Mouse (Mus musculus): ENCODE data around the gene Zfp346. TPM values are rescaled to one million over a fixed set of nuclear protein-coding genes. Genes with fewer than 3 reads are reported as not detected.

The Zfp346 gene
- polyA plus RNA-seq, 1 experiment, result not detected

GRCm38 (mm10) chr13:55166806-55167725 lies 62.0 kb downstream of the Zfp346 start:
- H3K4me3 ChIP-seq (ENCODE audit: insufficient read depth, low read depth, low read length), result no peak overlapping the region
- TF ChIP-seq POLR2A (IDR thresholded peaks at IDR 0.05; ENCODE audit: insufficient read depth, low read depth, low read length) (0 out of 2 replicates have a peak, but pooled peaks have one; percentile 13), CTCF (IDR thresholded peaks at IDR 0.05; ENCODE audit: insufficient read depth, low read depth, low read length) (no peak)
- WGBS, result 93% methylated on average over 32 of the region's 32 CpGs
- no peak overlapping the region for H3K27ac ChIP-seq (ENCODE audit: insufficient read depth, low read depth, low read length)
- peaks cover 21% of the 10 kb centered on the region for H3K4me1 ChIP-seq (ENCODE audit: control insufficient read depth, insufficient read depth, low read length)

GRCm38 (mm10) chr13:55167798-55168197 lies 62.7 kb downstream of the Zfp346 start:
- H3K4me1 ChIP-seq (ENCODE audit: control insufficient read depth, insufficient read depth, low read length), result peaks cover 26% of the 10 kb centered on the region
- TF ChIP-seq CTCF (IDR thresholded peaks at IDR 0.05; ENCODE audit: insufficient read depth, low read depth, low read length) (no peak), POLR2A (IDR thresholded peaks at IDR 0.05; ENCODE audit: insufficient read depth, low read depth, low read length) (no peak)
- WGBS, result 88% methylated on average over 11 of the region's 11 CpGs
- H3K4me3 ChIP-seq (ENCODE audit: insufficient read depth, low read depth, low read length), result no peak overlapping the region
- no peak overlapping the region for H3K27ac ChIP-seq (ENCODE audit: insufficient read depth, low read depth, low read length)

- H3K4me1 ChIP-seq (ENCODE audit: control insufficient read depth, insufficient read depth, low read length), result peaks cover 26% of the 10 kb centered on the region
- H3K27ac ChIP-seq (ENCODE audit: insufficient read depth, low read depth, low read length), result no peak overlapping the region
- 81% methylated on average over 5 of the region's 5 CpGs for WGBS
- no peak overlapping the region for H3K4me3 ChIP-seq (ENCODE audit: insufficient read depth, low read depth, low read length)
- TF ChIP-seq POLR2A (IDR thresholded peaks at IDR 0.05; ENCODE audit: insufficient read depth, low read depth, low read length) (no peak), CTCF (IDR thresholded peaks at IDR 0.05; ENCODE audit: insufficient read depth, low read depth, low read length) (no peak)
Measured at GRCm38 (mm10) chr13:55168255-55168654, 63.1 kb downstream of the Zfp346 start.

GRCm38 (mm10) chr13:55168958-55169369 lies 63.9 kb downstream of the Zfp346 start:
- Histone ChIP-seq H3K27ac (ENCODE audit: insufficient read depth, low read depth, low read length) (peak overlapping the region; percentile 9; the same call in 1 of the 2 replicates), H3K4me1 (ENCODE audit: control insufficient read depth, insufficient read depth, low read length) (peaks cover 26% of the 10 kb centered on the region), H3K4me3 (ENCODE audit: insufficient read depth, low read depth, low read length) (no peak overlapping the region)
- TF ChIP-seq POLR2A (IDR thresholded peaks at IDR 0.05; ENCODE audit: insufficient read depth, low read depth, low read length) (no peak), CTCF (IDR thresholded peaks at IDR 0.05; ENCODE audit: insufficient read depth, low read depth, low read length) (no peak)
- 42% methylated on average over 13 of the region's 13 CpGs for WGBS

- 28% methylated on average over 26 of the region's 26 CpGs for WGBS
- TF ChIP-seq POLR2A (IDR thresholded peaks at IDR 0.05; ENCODE audit: insufficient read depth, low read depth, low read length) (no peak), CTCF (IDR thresholded peaks at IDR 0.05; ENCODE audit: insufficient read depth, low read depth, low read length) (no peak)
- Histone ChIP-seq H3K4me1 (ENCODE audit: control insufficient read depth, insufficient read depth, low read length) (peaks cover 26% of the 10 kb centered on the region), H3K27ac (ENCODE audit: insufficient read depth, low read depth, low read length) (peak overlapping the region; percentile 25; the same call in 1 of the 2 replicates), H3K4me3 (ENCODE audit: insufficient read depth, low read depth, low read length) (no peak overlapping the region)
Measured at GRCm38 (mm10) chr13:55171517-55172335, 66.6 kb downstream of the Zfp346 start.

GRCm38 (mm10) chr13:55172336-55172770 lies 67.2 kb downstream of the Zfp346 start:
- Histone ChIP-seq H3K27ac (ENCODE audit: insufficient read depth, low read depth, low read length) (no peak overlapping the region), H3K4me1 (ENCODE audit: control insufficient read depth, insufficient read depth, low read length) (peaks cover 26% of the 10 kb centered on the region), H3K4me3 (ENCODE audit: insufficient read depth, low read depth, low read length) (no peak overlapping the region)
- WGBS, result 47% methylated on average over 7 of the region's 7 CpGs
- TF ChIP-seq POLR2A (IDR thresholded peaks at IDR 0.05; ENCODE audit: insufficient read depth, low read depth, low read length) (no peak), CTCF (IDR thresholded peaks at IDR 0.05; ENCODE audit: insufficient read depth, low read depth, low read length) (no peak)

- TF ChIP-seq CTCF (IDR thresholded peaks at IDR 0.05; ENCODE audit: insufficient read depth, low read depth, low read length) (no peak), POLR2A (IDR thresholded peaks at IDR 0.05; ENCODE audit: insufficient read depth, low read depth, low read length) (no peak)
- H3K4me3 ChIP-seq (ENCODE audit: insufficient read depth, low read depth, low read length), result no peak overlapping the region
- H3K4me1 ChIP-seq (ENCODE audit: control insufficient read depth, insufficient read depth, low read length), result peaks cover 12% of the 10 kb centered on the region
- no peak overlapping the region for H3K27ac ChIP-seq (ENCODE audit: insufficient read depth, low read depth, low read length)
- 90% methylated on average over 11 of the region's 11 CpGs for WGBS
Measured at GRCm38 (mm10) chr13:55174347-55174746, 69.2 kb downstream of the Zfp346 start.

- peaks cover 12% of the 10 kb centered on the region for H3K4me1 ChIP-seq (ENCODE audit: control insufficient read depth, insufficient read depth, low read length)
- no peak overlapping the region for H3K27ac ChIP-seq (ENCODE audit: insufficient read depth, low read depth, low read length)
- WGBS, result 83% methylated on average over 6 of the region's 6 CpGs
- H3K4me3 ChIP-seq (ENCODE audit: insufficient read depth, low read depth, low read length), result no peak overlapping the region
- TF ChIP-seq POLR2A (IDR thresholded peaks at IDR 0.05; ENCODE audit: insufficient read depth, low read depth, low read length), result no peak
- TF ChIP-seq CTCF (IDR thresholded peaks at IDR 0.05; ENCODE audit: insufficient read depth, low read depth, low read length), result no peak
Measured at GRCm38 (mm10) chr13:55176265-55176664, 71.2 kb downstream of the Zfp346 start.

All from olfactory bulb, adult 2 months (tissue).